Mouse (Mus musculus) CD8-positive naive resting alpha-beta T cell, adult 2 months (primary cell): ENCODE measurements around the gene Rab20.
"Not testable (repeated sequence)": the region's sequence is repeated elsewhere in the genome, so short reads cannot be mapped to it uniquely, and the experiment has no call there.

ENCODE experiments used
- DNase-seq, 2 experiments: peaks; one replicate each; pipeline ENCODE4 v3.0.0; 2022; ENCODE audit warnings: low read depth in 2 of 2, low spot score in 2 of 2

Gene Rab20

GRCm38 (mm10) chr8:11477811-11478761, at the start of gene Rab20:
Gene Rab20, minus strand, starts transcription at chr8:11478710.
- DNase-seq = peak; percentile 19 to 31

GRCm38 (mm10) chr8:11523331-11523730, 44.8 kb upstream of the Rab20 start:
- DNase-seq = no peak

- DNase-seq = no peak
Observed at GRCm38 (mm10) chr8:11518676-11519075, 40.2 kb upstream of the Rab20 start.

GRCm38 (mm10) chr8:11518056-11518396, 39.5 kb upstream of the Rab20 start:
- DNase-seq = no peak

GRCm38 (mm10) chr8:11517366-11518055, 39.0 kb upstream of the Rab20 start:
- DNase-seq = no peak

- DNase-seq = no peak
Observed at GRCm38 (mm10) chr8:11516292-11516691, 37.8 kb upstream of the Rab20 start.

- no peak for DNase-seq
Observed at GRCm38 (mm10) chr8:11513247-11513646, 34.7 kb upstream of the Rab20 start.

- no peak for DNase-seq
Observed at GRCm38 (mm10) chr8:11512711-11513110, 34.2 kb upstream of the Rab20 start.

- DNase-seq = no peak
Observed at GRCm38 (mm10) chr8:11510971-11511370, 32.5 kb upstream of the Rab20 start.

- no peak for DNase-seq
Observed at GRCm38 (mm10) chr8:11508880-11509279, 30.4 kb upstream of the Rab20 start.

GRCm38 (mm10) chr8:11506802-11507201, 28.3 kb upstream of the Rab20 start:
- peak; percentile 22 to 56 for DNase-seq

GRCm38 (mm10) chr8:11506074-11506473, 27.6 kb upstream of the Rab20 start:
- DNase-seq = no peak

- DNase-seq = no peak
Observed at GRCm38 (mm10) chr8:11503476-11504232, 25.1 kb upstream of the Rab20 start.

GRCm38 (mm10) chr8:11498786-11499485, 20.4 kb upstream of the Rab20 start:
- no peak for DNase-seq

GRCm38 (mm10) chr8:11498281-11498680, 19.8 kb upstream of the Rab20 start:
- DNase-seq = no peak

GRCm38 (mm10) chr8:11497017-11497990, 18.8 kb upstream of the Rab20 start, which contains the start of gene Naxd:
Gene Naxd, plus strand, starts transcription at chr8:11497506.
- DNase-seq = peak; percentile 67 to 68

GRCm38 (mm10) chr8:11492340-11492739, 13.8 kb upstream of the Rab20 start:
- DNase-seq = not testable (repeated sequence)

GRCm38 (mm10) chr8:11487229-11487628, 8.7 kb upstream of the Rab20 start:
- no peak for DNase-seq

- peak; percentile 69 to 75 for DNase-seq
Observed at GRCm38 (mm10) chr8:11486142-11486541, 7.6 kb upstream of the Rab20 start.

GRCm38 (mm10) chr8:11482537-11482936, 4.0 kb upstream of the Rab20 start:
- DNase-seq = no peak
